Mouse (Mus musculus) embryonic fibroblast, embryonic 13.5 days (primary cell): Measurements from ENCODE around the gene 1110008P14Rik.

ENCODE experiments used
- CTCF ChIP-seq: IDR thresholded peaks from 2 replicates; pipeline ENCODE4 v1.5.1; 2011; ENCODE audit warnings: mild to moderate bottlenecking, control low read depth, low read length, moderate library complexity, borderline replicate concordance; ENCODE audit not compliant: insufficient read depth
- POLR2A ChIP-seq: IDR thresholded peaks from 2 replicates; pipeline ENCODE4 v1.6.1; 2011; ENCODE audit warnings: low read depth, mild to moderate bottlenecking, control low read depth, low read length, moderate library complexity

GRCm38 (mm10) chr2:32367315-32367714 is 14.4 kb downstream of the 1110008P14Rik start:
- TF ChIP-seq CTCF (no peak), POLR2A (no peak)
